Mouse (Mus musculus) liver, embryonic 13.5 days (tissue): ENCODE results near the gene Zbtb22. TPM values are rescaled to one million over a fixed set of nuclear protein-coding genes. Genes with fewer than 3 reads are reported as not detected.
A peak's percentile ranks its signal among the peaks of the same experiment; 100 is the strongest.

ENCODE experiments used
- ATAC-seq: fragments of 200-750 bp; cut with Nextera tagmentation; 2 replicates; pipeline ENCODE4 v1.8.0; 2017; ENCODE audit warnings: low read depth, mild to moderate bottlenecking, moderate number of reproducible peaks, moderate library complexity
- DNase-seq: peaks from one replicate; pipeline ENCODE4 v3.0.0; 2022
- H3K27ac ChIP-seq: fragments of 300-500 bp; sonication (generic); 2 replicates; pipeline ENCODE4 v1.5.1; 2015; ENCODE audit warnings: moderate library complexity, mild to moderate bottlenecking, inconsistent platforms
- H3K27me3 ChIP-seq: fragments of 300-500 bp; sonication (generic); 2 replicates; pipeline ENCODE4 v1.6.1; 2015; ENCODE audit warnings: mild to moderate bottlenecking, inconsistent platforms
- H3K36me3 ChIP-seq: fragments of 300-500 bp; sonication (generic); 2 replicates; pipeline ENCODE4 v1.6.1; 2015; ENCODE audit warnings: mild to moderate bottlenecking, inconsistent platforms
- H3K4me1 ChIP-seq: fragments of 300-500 bp; sonication (generic); replicated peaks from 2 replicates; pipeline ENCODE4 v1.6.1; 2015; ENCODE audit warnings: inconsistent platforms
- H3K4me2 ChIP-seq: fragments of 300-500 bp; sonication (generic); 2 replicates; pipeline ENCODE4 v1.6.1; 2015; ENCODE audit warnings: inconsistent platforms, mild to moderate bottlenecking, moderate library complexity
- H3K4me3 ChIP-seq: fragments of 300-500 bp; sonication (generic); replicated peaks from 2 replicates; pipeline ENCODE4 v1.5.1; 2015; ENCODE audit warnings: mild to moderate bottlenecking, inconsistent platforms
- H3K9ac ChIP-seq: fragments of 300-500 bp; sonication (generic); 2 replicates; pipeline ENCODE4 v1.6.1; 2015; ENCODE audit warnings: mild to moderate bottlenecking, inconsistent platforms
- H3K9me3 ChIP-seq: fragments of 300-500 bp; sonication (generic); replicated peaks from 2 replicates; pipeline ENCODE4 v1.6.1; 2016; ENCODE audit warnings: inconsistent platforms
- WGBS: fragments of 180-500 bp; shearing (Covaris S2); methylation state at CpG from one replicate; pipeline ENCODE4 v1.1.7; 2015; ENCODE audit not compliant: insufficient replicate concordance; 5-methylcytosine and 5-hydroxymethylcytosine counted together
- polyA plus RNA-seq: library from polyadenylated mRNA; unstranded; fragments of >200 nt; fragmentation: Nextera tagmentation; extraction: Ambion mirVana; gene quantifications from 2 replicates; pipeline ENCODE4 v1.2.1, GENCODE M21; 2015

Gene Zbtb22
- polyA plus RNA-seq, 1 experiment from 2014 or later = 10.7 TPM

DNA sequence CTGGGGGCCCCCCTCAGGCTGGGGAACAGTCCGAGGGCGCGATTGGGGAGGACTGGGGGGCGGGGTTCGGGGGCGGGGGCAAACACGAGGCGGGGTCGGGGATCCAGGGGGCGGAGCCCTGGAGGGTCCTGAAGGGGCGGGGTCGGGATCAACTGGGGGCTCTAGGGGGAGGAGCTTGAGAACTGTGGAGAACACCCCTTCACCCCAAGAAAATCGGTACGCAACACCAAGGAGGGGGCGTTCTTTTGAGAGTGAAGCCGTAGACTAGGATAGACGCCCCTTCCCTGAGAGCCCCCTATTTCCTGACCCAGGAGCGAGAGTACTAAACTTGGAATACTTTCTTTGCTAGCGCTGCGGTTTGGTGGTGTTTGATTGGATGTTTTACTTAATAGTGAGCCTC is 590 bp downstream of the Zbtb22 start:
- Histone ChIP-seq H3K4me3 (peak overlapping the region; percentile 90), H3K9ac (peak overlapping the region; percentile 76), H3K27ac (peak overlapping the region; percentile 82), H3K4me1 (peaks cover 72% of the 10 kb centered on the region), H3K4me2 (peak overlapping the region; percentile 81), H3K36me3 (peaks cover 58% of the 10 kb centered on the region), H3K9me3 (peaks cover 19% of the 10 kb centered on the region), H3K27me3 (no peaks in the 10 kb centered on the region)
- DNase-seq = no peak
- 1% methylated on average over 17 of the region's 20 CpGs for WGBS
- ATAC-seq = no peak

DNA sequence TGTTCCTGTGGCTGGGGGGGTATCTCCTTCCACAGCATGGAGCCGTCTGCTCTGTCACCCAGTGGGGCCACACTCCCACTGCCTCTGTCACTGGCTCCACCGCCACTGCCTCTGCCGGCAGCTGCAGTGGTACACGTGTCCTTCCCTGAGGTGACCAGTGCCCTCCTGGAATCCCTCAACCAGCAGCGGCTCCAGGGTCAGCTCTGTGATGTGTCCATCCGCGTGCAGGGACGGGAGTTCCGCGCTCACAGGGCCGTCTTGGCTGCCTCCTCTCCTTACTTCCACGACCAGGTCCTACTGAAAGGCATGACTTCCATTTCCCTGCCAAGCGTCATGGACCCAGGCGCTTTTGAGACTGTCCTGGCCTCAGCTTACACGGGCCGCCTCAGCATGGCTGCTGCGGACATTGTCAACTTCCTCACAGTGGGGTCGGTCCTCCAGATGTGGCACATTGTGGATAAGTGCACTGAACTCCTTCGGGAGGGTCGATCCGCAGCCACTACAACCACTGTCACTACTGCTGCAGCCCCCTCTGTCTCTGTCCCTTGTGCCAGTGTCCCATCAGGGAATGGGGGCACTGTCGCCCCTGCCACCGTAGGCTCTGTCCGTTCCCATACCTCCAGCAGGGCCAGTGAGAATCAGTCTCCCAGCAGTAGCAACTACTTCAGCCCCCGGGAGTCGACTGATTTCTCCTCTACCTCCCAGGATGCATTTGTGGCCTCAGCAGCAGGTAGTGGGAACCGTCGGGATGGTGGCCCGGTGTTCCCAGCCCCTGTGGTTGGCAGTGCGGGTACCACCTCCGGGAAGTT is 1.3 kb downstream of the Zbtb22 start:
- peak overlapping the region; percentile 81 for H3K4me2 ChIP-seq
- peak overlapping the region; percentile 90 for H3K4me3 ChIP-seq
- peaks cover 50% of the 10 kb centered on the region for H3K36me3 ChIP-seq
- WGBS = 83% methylated on average over 31 of the region's 31 CpGs
- H3K4me1 ChIP-seq = peaks cover 70% of the 10 kb centered on the region
- ATAC-seq (no peak), DNase-seq (no peak)
- peak overlapping the region; percentile 82; the same call in 1 of the 2 replicates for H3K27ac ChIP-seq
- H3K9me3 ChIP-seq = peaks cover 19% of the 10 kb centered on the region
- peak overlapping the region; percentile 76 for H3K9ac ChIP-seq
- no peaks in the 10 kb centered on the region for H3K27me3 ChIP-seq

DNA sequence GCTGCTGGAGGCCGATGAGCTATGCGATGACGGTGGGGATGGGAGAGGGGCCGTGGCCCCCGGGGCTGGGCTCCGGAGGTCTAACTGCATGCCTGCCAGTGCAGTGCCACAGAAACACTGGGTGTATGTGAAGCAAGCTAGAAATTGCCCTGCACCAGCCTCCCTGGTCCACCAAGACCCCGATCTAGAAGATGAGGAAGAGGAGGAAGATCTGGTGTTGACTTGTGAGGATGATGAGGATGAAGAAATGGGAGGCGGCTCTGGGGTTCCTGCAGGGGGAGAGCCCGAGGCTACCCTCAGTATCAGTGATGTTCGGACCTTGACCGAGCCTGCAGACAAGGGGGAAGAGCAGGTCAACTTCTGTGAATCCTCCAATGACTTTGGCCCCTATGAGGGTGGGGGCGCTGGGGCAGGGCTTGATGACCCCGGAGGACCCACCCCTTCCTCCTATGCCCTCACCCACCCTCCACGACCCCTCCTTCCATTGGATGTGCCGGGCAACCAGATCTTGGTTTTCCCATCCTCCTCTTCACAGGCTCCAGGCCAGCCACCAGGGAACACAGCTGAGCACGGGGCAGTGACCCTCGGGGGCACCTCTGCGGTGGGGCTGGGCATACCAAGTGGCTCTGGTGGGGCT is 2.1 kb downstream of the Zbtb22 start:
- ATAC-seq (no peak), DNase-seq (no peak)
- Histone ChIP-seq H3K9ac (no peak overlapping the region), H3K4me2 (peak overlapping the region; percentile 99; the same call in 1 of the 2 replicates), H3K27me3 (no peaks in the 10 kb centered on the region), H3K27ac (peak overlapping the region; percentile 96), H3K4me1 (peaks cover 71% of the 10 kb centered on the region), H3K36me3 (peaks cover 44% of the 10 kb centered on the region), H3K4me3 (peak overlapping the region; percentile 90), H3K9me3 (peaks cover 19% of the 10 kb centered on the region)
- 83% methylated on average over 18 of the region's 18 CpGs for WGBS

DNA sequence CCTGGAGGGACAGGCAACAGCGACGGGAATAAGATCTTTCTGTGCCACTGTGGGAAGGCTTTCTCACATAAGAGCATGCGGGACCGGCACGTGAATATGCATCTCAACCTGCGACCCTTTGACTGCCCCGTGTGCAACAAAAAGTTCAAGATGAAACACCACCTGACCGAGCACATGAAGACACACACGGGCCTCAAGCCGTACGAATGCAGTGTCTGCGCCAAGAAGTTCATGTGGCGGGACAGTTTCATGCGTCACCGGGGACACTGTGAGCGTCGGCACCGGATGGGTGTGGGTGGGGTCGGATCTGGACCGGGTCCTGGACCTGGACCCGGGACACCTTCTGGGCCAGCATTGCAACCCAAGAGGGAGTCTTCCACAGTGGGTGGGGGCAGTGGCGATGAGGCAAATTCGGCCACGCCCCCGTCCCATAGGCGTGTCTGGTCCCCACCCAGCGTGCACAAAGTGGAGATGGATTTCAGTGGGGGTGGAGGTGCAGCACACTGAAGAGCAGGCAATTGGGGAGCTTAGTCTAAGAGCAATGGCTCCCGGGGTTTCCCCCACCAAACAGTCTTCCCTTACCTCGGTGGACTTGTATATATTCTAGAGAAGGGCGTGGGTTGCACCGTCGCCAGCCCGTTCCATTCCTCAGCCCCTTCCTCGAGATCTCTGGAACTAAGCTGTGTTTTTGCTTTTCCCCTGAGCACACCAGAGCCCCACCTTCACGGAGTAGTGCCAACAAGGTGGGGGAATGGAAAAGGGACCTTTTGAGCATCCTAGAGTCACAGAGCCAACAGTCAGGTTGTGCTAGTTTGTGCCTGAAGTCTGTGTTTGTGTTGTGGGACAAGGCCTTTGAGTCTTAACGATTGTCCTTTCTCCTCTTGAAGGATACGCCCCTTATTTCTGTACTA is 2.8 kb downstream of the Zbtb22 start:
- WGBS = 51% methylated on average over 37 of the region's 37 CpGs
- peak overlapping the region; percentile 90 for H3K9ac ChIP-seq
- ATAC-seq (peak; percentile 5), DNase-seq (peak; percentile 66)
- peak overlapping the region; percentile 99 for H3K4me2 ChIP-seq
- peak overlapping the region; percentile 90 for H3K4me3 ChIP-seq
- peak overlapping the region; percentile 96 for H3K27ac ChIP-seq
- no peaks in the 10 kb centered on the region for H3K27me3 ChIP-seq
- H3K9me3 ChIP-seq = peaks cover 19% of the 10 kb centered on the region
- H3K36me3 ChIP-seq = peaks cover 37% of the 10 kb centered on the region
- H3K4me1 ChIP-seq = peaks cover 68% of the 10 kb centered on the region

DNA sequence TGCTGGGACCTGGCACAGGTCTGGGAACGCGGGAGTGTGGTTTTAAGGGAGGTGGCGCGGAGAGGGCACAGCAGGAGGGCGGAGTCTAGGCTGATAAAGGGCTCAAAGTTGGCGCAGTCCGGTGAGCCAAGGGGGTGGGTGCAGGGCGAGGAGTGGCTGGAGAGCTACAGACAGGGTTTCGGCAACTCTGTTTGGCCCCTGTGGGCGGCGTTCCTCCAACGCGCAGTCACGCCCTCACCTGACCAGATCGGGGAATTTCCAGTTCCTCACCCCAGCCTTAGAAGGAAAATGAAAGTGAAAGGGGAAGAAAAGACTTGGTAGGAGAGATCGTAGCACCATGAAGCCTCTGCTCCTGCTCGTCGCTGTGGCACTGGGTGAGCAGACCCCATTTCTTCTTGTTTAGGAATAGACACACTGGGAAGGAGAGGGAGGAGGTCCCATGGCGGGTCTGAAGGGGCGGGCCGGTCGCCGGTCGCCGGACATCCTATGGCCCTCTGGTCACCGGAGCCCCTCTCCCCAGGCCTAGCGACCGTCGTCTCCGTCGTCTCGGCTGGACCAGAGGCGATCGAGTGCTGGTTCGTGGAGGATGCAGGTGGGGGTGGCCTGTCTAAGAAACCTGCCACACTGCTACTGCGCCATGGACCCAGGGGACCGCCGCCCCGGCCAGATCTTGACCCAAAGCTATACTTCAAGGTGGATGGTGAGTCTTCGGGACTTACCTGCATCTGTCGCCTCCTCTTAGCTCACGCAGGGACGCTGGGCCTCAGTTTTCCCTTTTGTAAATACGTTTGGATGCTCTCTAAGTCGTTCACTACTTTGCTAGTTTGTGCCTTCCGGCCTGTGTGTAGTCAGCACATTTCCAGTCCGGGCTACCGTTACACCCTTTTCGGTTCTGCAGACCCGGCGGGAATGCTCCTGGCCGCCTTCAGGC is 3.9 kb downstream of the Zbtb22 start:
- peak; percentile 71 for ATAC-seq
- H3K4me3 ChIP-seq = peak overlapping the region; percentile 90
- under 1% methylated on average over 52 of the region's 52 CpGs for WGBS
- peak overlapping the region; percentile 99 for H3K4me2 ChIP-seq
- peak overlapping the region; percentile 90 for H3K9ac ChIP-seq
- peak overlapping the region; percentile 96 for H3K27ac ChIP-seq
- peaks cover 66% of the 10 kb centered on the region for H3K4me1 ChIP-seq
- peaks cover 19% of the 10 kb centered on the region for H3K9me3 ChIP-seq
- no peaks in the 10 kb centered on the region for H3K27me3 ChIP-seq
- H3K36me3 ChIP-seq = peaks cover 26% of the 10 kb centered on the region
- peak; percentile 87 for DNase-seq

DNA sequence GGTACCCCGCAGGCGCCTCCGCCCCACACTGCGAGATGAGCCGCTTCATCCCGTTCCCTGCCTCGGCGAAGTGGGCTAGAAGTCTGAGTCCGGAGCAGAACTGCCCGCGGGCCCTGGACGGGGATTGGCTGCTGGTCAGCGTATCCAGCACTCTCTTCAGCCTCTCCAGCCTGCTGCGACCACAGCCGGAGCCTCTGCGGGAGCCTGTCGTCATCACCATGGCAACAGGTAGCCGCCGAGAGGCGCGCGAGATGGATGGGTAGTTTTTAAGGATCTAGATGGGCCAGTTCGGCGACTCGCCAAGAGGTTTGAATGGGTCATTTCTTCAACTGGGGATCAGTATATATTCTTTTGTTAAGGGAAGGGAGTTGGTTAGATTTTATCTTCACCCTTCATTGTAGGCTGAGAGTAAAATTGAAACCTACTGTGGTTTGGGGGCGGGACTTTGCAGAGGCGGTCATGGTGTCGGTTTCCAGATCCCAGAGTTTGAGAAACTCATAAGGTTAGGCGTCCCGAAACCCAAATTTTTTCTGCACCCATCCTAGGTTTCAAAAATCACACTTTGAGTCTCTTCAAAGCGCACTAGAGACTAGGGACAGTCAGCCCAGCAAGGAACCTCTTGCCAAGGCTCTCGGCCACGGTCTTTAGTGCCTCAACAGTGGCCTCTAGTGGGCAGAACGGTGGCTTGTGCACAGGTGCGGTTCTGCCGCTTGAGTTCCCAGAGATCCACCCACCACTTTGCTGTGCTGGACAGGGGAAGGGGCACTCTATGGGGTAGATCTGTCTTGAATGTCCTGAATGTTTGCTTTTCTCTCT is 4.8 kb downstream of the Zbtb22 start:
- H3K27ac ChIP-seq = peak overlapping the region; percentile 96
- peak; percentile 78 for DNase-seq
- H3K36me3 ChIP-seq = peaks cover 26% of the 10 kb centered on the region
- peak overlapping the region; percentile 90 for H3K9ac ChIP-seq
- no peaks in the 10 kb centered on the region for H3K27me3 ChIP-seq
- H3K9me3 ChIP-seq = peaks cover 19% of the 10 kb centered on the region
- H3K4me2 ChIP-seq = peak overlapping the region; percentile 99
- peak overlapping the region; percentile 90 for H3K4me3 ChIP-seq
- WGBS = under 1% methylated on average over 36 of the region's 36 CpGs
- ATAC-seq = no peak; the same call in 1 of the 2 replicates
- H3K4me1 ChIP-seq = peaks cover 66% of the 10 kb centered on the region

DNA sequence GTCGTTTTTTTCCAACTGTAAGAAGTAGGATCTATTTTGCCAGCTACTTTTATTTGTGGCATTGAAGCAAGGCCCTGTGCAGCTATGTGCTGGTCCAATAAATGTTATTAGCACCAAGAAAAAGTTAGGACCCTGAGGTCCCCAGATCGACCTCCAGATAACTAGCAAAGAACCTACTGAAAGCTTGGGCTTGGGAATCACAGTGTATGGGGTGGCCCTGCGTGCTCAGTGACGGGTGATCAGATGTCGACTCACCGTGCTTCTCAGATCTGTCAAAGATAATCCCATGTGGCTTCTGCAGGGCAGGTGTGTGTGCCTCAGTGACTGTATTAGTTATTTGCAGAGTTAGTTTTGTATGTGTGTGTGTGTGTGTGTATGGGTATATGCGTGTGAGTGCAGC is 5.7 kb downstream of the Zbtb22 start:
- ATAC-seq (no peak), DNase-seq (no peak)
- Histone ChIP-seq H3K9ac (no peak overlapping the region), H3K27ac (no peak overlapping the region), H3K36me3 (peaks cover 34% of the 10 kb centered on the region), H3K4me2 (peak overlapping the region; percentile 99), H3K27me3 (no peaks in the 10 kb centered on the region), H3K4me1 (peaks cover 71% of the 10 kb centered on the region), H3K9me3 (peaks cover 19% of the 10 kb centered on the region), H3K4me3 (no peak overlapping the region)
- 76% methylated on average over 7 of the region's 7 CpGs for WGBS

DNA sequence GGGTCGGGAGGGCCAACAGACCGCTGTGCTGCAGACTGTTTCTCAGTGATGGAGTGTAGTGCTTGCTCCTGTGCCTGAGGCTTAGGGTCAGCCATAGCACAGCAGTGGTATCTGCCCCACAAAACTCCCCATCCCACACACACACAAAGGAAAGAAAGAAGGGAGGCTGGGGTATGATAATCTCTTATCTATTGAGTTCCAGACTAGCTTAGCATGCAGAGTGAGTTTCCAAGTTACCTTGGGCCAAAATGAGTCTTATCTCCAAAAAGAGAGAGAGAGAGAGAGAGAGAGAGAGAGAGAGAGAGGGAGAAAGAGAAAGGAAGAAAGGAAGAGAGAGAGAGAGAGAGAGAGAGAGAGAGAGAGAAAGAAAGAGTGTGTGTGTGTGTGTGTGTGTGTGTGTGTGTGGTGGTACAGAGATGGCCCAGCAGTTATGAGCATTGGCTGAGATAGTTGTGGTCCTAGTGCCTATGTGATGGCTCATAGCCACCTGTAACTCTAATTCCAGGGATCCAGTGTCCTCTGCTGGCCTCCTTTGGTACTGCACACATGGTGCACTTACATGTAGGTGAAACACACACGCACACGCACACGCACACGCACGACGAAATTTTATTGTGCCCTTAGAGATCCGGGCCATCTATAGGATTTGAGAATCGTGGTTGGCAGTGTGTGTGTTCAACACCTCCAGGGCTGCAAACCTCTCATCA is 9.0 kb downstream of the Zbtb22 start:
- no peaks in the 10 kb centered on the region for H3K9me3 ChIP-seq
- peaks cover 25% of the 10 kb centered on the region for H3K36me3 ChIP-seq
- DNase-seq (peak; percentile 47), ATAC-seq (peak; percentile 39)
- no peak overlapping the region for H3K9ac ChIP-seq
- H3K4me2 ChIP-seq = 0 out of 2 replicates have a peak overlapping the region, but pooled peaks have one; percentile 18
- H3K4me3 ChIP-seq = no peak overlapping the region
- no peaks in the 10 kb centered on the region for H3K27me3 ChIP-seq
- peaks cover 55% of the 10 kb centered on the region for H3K4me1 ChIP-seq
- 67% methylated on average over 10 of the region's 10 CpGs for WGBS
- H3K27ac ChIP-seq = peak overlapping the region; percentile 70

DNA sequence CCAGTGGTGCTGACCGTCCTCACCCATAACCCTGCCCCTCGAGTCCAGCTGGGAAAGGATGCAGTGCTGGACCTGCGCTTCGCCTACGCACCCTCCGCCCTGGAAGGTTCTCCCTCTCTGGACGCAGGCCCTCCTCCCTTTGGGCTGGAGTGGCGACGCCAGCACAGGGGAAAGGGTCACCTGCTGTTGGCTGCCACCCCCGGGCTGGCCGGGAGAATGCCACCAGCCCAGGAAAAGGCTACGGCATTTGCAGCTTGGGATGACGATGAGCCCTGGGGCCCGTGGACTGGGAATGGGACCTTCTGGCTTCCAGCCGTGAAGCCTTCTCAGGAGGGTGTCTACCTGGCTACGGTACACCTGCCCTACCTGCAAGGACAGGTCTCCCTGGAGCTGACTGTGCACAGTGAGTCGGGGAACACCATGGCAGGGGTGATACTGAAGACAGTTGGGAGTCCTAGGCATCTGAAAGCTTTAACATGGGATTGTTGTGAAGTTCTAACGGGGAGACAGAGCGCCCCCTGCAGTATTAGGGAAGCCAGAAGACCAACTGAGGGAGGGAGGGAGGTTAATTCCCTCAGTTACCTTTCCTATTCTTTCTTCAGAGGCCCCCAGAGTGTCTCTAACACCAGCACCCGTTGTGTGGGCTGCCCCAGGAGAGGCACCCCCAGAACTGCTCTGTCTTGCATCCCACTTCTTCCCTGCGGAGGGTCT is 9.9 kb downstream of the Zbtb22 start:
- WGBS = 86% methylated on average over 21 of the region's 21 CpGs
- Histone ChIP-seq H3K27ac (peak overlapping the region; percentile 70), H3K4me1 (peaks cover 61% of the 10 kb centered on the region), H3K9me3 (no peaks in the 10 kb centered on the region), H3K4me3 (no peak overlapping the region), H3K27me3 (no peaks in the 10 kb centered on the region), H3K9ac (no peak overlapping the region), H3K4me2 (no peak overlapping the region), H3K36me3 (peaks cover 25% of the 10 kb centered on the region)
- no peak for DNase-seq
- no peak for ATAC-seq
